Mouse (Mus musculus) CH12.LX (cell line): ENCODE measurements around the gene Gramd1b. TPM values are rescaled to one million over a fixed set of nuclear protein-coding genes. Genes with fewer than 3 reads are reported as not detected.

Experiments used
- DNase-seq: peaks from one replicate; pipeline ENCODE4 v3.0.0-alpha.2; 2013; ENCODE audit errors: extremely low read depth
- H3K27ac ChIP-seq: 2 replicates; pipeline ENCODE4 v1.5.1; 2012; ENCODE audit warnings: low read depth, mild to moderate bottlenecking, control low read depth, moderate library complexity; ENCODE audit not compliant: insufficient read depth
- H3K27me3 ChIP-seq: replicated peaks from 2 replicates; pipeline ENCODE3; 2012; ENCODE audit warnings: inconsistent platforms
- H3K36me3 ChIP-seq, 2 experiments: replicated peaks in 1 of 2; 2 replicates each; pipeline versions ENCODE3 to v1.6.1; 2012; ENCODE audit warnings: inconsistent platforms in 1 of 2, low read length in 1 of 2, mild to moderate bottlenecking in 1 of 2, mixed read lengths in 1 of 2, moderate library complexity in 1 of 2; ENCODE audit not compliant: control insufficient read depth in 1 of 2, insufficient read depth in 1 of 2
- H3K4me1 ChIP-seq, 2 experiments: 2 replicates each; pipeline ENCODE4 v1.6.1; 2012; ENCODE audit warnings: inconsistent platforms in 1 of 2, moderate library complexity in 1 of 2; ENCODE audit not compliant: insufficient read depth in 2 of 2, control insufficient read depth in 1 of 2
- H3K4me2 ChIP-seq: 2 replicates; pipeline ENCODE4 v1.6.1; 2012; ENCODE audit warnings: low read depth, mild to moderate bottlenecking, control low read depth; ENCODE audit not compliant: poor library complexity, insufficient read depth, severe bottlenecking
- H3K4me3 ChIP-seq, 3 experiments: fragments of 150-350 bp in 1 of 3; sonication (generic) in 1 of 3; replicated peaks in 1 of 3; 2 replicates each; pipeline versions ENCODE3 to v1.5.1; 2011 to 2012; ENCODE audit warnings: low read depth in 2 of 3, low read length in 2 of 3, mild to moderate bottlenecking in 2 of 3, moderate library complexity in 2 of 3, control low read depth in 1 of 3, improper control_type of control experiment in 1 of 3, inconsistent platforms in 1 of 3, mixed read lengths in 1 of 3; ENCODE audit not compliant: poor library complexity in 1 of 3
- H3K79me2 ChIP-seq: replicated peaks from 2 replicates; pipeline ENCODE4 v1.6.1; 2012; ENCODE audit warnings: mild to moderate bottlenecking, moderate library complexity; ENCODE audit not compliant: control insufficient read depth, poor library complexity, insufficient read depth, severe bottlenecking; ENCODE audit errors: extremely low read depth
- H3K9ac ChIP-seq: 2 replicates; pipeline ENCODE4 v1.6.1; 2012; ENCODE audit warnings: low read depth, mild to moderate bottlenecking, control low read depth, moderate library complexity; ENCODE audit not compliant: insufficient read depth
- H3K9me3 ChIP-seq: replicated peaks from 2 replicates; pipeline ENCODE3; 2012; ENCODE audit warnings: low read length, inconsistent platforms, mixed read lengths
- CTCF ChIP-seq, 2 experiments: IDR thresholded peaks in 1 of 2; conservative IDR thresholded peaks in 1 of 2; 2 replicates each; pipeline ENCODE4 v1.5.1; 2011 to 2012; ENCODE audit warnings: low read depth in 2 of 2, low read length in 2 of 2, improper control_type of control experiment in 1 of 2, inconsistent platforms in 1 of 2, mild to moderate bottlenecking in 1 of 2, moderate library complexity in 1 of 2
- E2F4 ChIP-seq: IDR thresholded peaks from 2 replicates; pipeline ENCODE4 v1.6.1; 2011; ENCODE audit warnings: low read depth, low read length, improper control_type of control experiment; ENCODE audit not compliant: insufficient replicate concordance
- ELF1 ChIP-seq: IDR thresholded peaks from 2 replicates; pipeline ENCODE4 v1.6.1; 2014; ENCODE audit warnings: low read depth, mild to moderate bottlenecking, inconsistent platforms, low read length, improper control_type of control experiment
- EP300 ChIP-seq: IDR thresholded peaks from 2 replicates; pipeline ENCODE4 v1.6.1; 2011; ENCODE audit warnings: low read length, improper control_type of control experiment
- IRF4 ChIP-seq: IDR thresholded peaks from 2 replicates; pipeline ENCODE4 v1.6.1; 2014; ENCODE audit warnings: low read depth, mild to moderate bottlenecking, inconsistent platforms, low read length, improper control_type of control experiment
- JUN ChIP-seq: IDR thresholded peaks from 2 replicates; pipeline ENCODE4 v1.6.1; 2011; ENCODE audit warnings: low read depth, mild to moderate bottlenecking, low read length, improper control_type of control experiment, moderate library complexity; ENCODE audit not compliant: insufficient read depth
- JUND ChIP-seq: conservative IDR thresholded peaks from 2 replicates; pipeline ENCODE4 v1.6.1; 2011; ENCODE audit warnings: low read depth, low read length, improper control_type of control experiment
- KAT2A ChIP-seq: IDR thresholded peaks from 2 replicates; pipeline ENCODE4 v1.6.1; 2012; ENCODE audit warnings: low read length, improper control_type of control experiment, inconsistent platforms; ENCODE audit not compliant: insufficient replicate concordance
- MAFK ChIP-seq: IDR thresholded peaks from 2 replicates; pipeline ENCODE4 v1.6.1; 2011; ENCODE audit warnings: low read length, improper control_type of control experiment; ENCODE audit not compliant: insufficient replicate concordance
- MAX ChIP-seq: IDR thresholded peaks from 2 replicates; pipeline ENCODE4 v1.6.1; 2011; ENCODE audit warnings: low read length, improper control_type of control experiment
- MAZ ChIP-seq: IDR thresholded peaks from 2 replicates; pipeline ENCODE4 v1.6.1; 2012; ENCODE audit warnings: low read depth, mild to moderate bottlenecking, inconsistent platforms, low read length, improper control_type of control experiment, moderate library complexity
- NRF1 ChIP-seq: IDR thresholded peaks from 2 replicates; pipeline ENCODE4 v1.6.1; 2014; ENCODE audit warnings: low read depth, mild to moderate bottlenecking, inconsistent platforms, low read length, improper control_type of control experiment, moderate library complexity
- PAX5 ChIP-seq: IDR thresholded peaks from 2 replicates; pipeline ENCODE4 v1.6.1; 2012; ENCODE audit warnings: low read length, inconsistent platforms, mixed read lengths
- POLR2AphosphoS2 ChIP-seq: IDR thresholded peaks from 2 replicates; pipeline ENCODE4 v1.6.1; 2011; ENCODE audit warnings: low read depth, low read length, improper control_type of control experiment
- SMC3 ChIP-seq: IDR thresholded peaks from 2 replicates; pipeline ENCODE4 v1.6.1; 2011; ENCODE audit warnings: low read depth, low read length, improper control_type of control experiment
- TBP ChIP-seq: conservative IDR thresholded peaks from 2 replicates; pipeline ENCODE4 v1.6.1; 2011; ENCODE audit warnings: low read depth, low read length, improper control_type of control experiment
- TCF12 ChIP-seq: IDR thresholded peaks from 2 replicates; pipeline ENCODE4 v1.6.1; 2014; ENCODE audit warnings: low read depth, mild to moderate bottlenecking, inconsistent platforms, low read length, improper control_type of control experiment
- UBTF ChIP-seq: IDR thresholded peaks from 2 replicates; pipeline ENCODE4 v1.6.1; 2012; ENCODE audit warnings: low read depth, mild to moderate bottlenecking, inconsistent platforms, low read length, improper control_type of control experiment, moderate library complexity
- USF1 ChIP-seq: IDR thresholded peaks from 2 replicates; pipeline ENCODE4 v1.6.1; 2014; ENCODE audit warnings: low read depth, mild to moderate bottlenecking, inconsistent platforms, low read length, improper control_type of control experiment
- ZKSCAN1 ChIP-seq: IDR thresholded peaks from 2 replicates; pipeline ENCODE4 v1.6.1; 2012; ENCODE audit warnings: low read depth, inconsistent platforms, low read length, improper control_type of control experiment, borderline replicate concordance
- dilution Hi-C: fragments of 300-500 bp; cut with MboI; formaldehyde crosslinking; loops from 2 replicates; pipeline ENCODE4 v1.14.3; 2020; ENCODE audit warnings: low sequenced_read_pairs; ENCODE audit not compliant: extremely low pct_unique_long_range_greater_than_20kb, extremely low pct_ligation_motif_present
- in situ Hi-C: fragments of 300-500 bp; cut with MboI; formaldehyde crosslinking; loops from 3 replicates; pipeline ENCODE4 v1.14.3; 2019; ENCODE audit warnings: low sequenced_read_pairs, low pct_ligation_motif_present, low pct_unique_long_range_greater_than_20kb, mixed read lengths
- polyA plus RNA-seq: library from polyadenylated mRNA; unstranded; fragments of >175 nt; gene quantifications from 2 replicates; pipeline ENCODE4 v1.2.1, GENCODE M21; 2012; ENCODE audit warnings: low read depth; ENCODE audit not compliant: insufficient read length
- total RNA-seq, 2 experiments: library from RNA; depleted of rRNA; stranded (reverse); fragments of 300-350 nt in 1 of 2; fragments of >200 nt in 1 of 2; gene quantifications; 2 replicates each; pipeline ENCODE4 v1.2.3; 2012 to 2014

Gene Gramd1b
- total and polyA plus RNA-seq, 3 experiments = 13.3 to 40.8 (median 16.7) TPM

DNA sequence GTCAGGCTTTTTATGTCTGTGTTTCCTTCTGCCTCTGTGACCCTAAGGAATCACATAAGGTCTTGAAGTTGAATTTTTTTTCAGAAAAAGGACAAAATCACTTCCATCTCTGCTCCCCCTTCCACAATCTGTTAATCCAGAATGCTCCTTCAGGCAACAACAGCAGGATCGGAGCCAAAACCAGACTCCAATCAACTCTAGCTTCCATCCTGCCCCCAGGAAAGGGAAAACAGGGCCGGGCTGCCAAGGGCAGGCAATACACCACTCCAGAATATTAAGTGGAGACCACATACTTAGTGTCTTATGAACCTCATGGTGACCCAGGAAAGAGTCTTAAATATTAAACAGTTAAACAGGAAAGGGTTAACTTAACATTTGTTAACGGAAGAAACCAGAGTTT, 148.7 kb downstream of the Gramd1b start:
- TF ChIP-seq MAFK = no peak
- no peak for TF ChIP-seq SMC3
- TF ChIP-seq, all 38 proteins: peak for 0
- Histone ChIP-seq H3K9me3 (peaks cover 2% of the 10 kb centered on the region), H3K79me2 (no peaks in the 10 kb centered on the region; the same call in 1 of the 2 replicates), H3K9ac (no peak overlapping the region), H3K4me2 (no peak overlapping the region), H3K36me3 (peaks cover 0 to 42% of the 10 kb centered on the region in 2 experiments), H3K27ac (no peak overlapping the region), H3K4me3 (no peak overlapping the region), H3K27me3 (no peaks in the 10 kb centered on the region), H3K4me1 (peaks cover 3 to 16% of the 10 kb centered on the region in 2 experiments; a peak in 3 of 4 replicates)
- in situ Hi-C loops (no loop called here), dilution Hi-C loops (no loop called here)
- no peak for DNase-seq

DNA sequence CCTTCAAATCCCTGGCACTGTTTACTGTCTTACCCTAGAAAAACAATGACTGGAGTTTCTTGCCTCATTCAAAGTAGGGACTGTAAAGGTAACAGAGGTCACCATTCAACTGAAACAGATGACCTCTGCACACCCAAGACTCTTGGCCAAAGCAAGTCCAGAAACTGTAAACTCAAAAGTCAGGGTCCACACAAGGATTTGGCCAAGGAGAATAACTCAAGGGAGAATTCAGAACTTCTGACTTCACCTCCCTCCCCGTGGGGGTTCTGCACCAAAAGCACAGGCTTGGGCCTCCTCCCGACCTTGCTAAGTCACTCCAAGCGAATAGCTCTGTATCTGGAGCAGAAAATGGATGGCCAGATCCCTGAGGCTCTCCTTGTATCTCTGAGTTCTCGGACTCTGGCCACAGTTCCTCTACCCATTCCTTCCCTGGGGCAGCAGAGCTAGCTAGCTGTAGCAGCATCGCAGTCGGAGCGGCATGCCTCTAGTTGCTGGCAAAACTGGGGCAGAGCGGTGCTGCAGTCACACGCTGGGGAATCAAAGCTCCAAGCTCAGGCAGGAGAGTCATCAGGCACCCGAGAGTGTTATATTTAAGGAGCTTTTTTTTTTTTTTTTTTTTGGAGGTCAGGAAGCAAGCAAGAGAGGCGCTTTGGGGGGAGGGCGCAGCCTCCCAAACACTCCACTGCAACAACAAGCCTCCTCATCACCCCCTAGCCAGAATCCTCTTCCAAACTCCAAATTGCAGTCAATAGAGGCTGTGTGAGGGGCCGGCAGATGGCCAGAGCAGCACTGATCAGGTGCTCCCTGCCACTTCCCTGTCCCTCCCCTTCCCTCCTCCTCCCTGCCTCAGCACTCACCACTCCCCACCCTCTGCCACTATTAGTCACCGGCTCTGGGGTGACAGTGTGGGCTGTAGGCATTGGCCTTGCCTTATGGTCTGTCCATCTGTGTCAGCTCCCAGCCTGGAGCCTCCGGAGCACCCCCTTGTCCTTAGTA, 149.5 kb downstream of the Gramd1b start:
- Histone ChIP-seq H3K27me3 (no peaks in the 10 kb centered on the region), H3K79me2 (no peaks in the 10 kb centered on the region; the same call in 1 of the 2 replicates), H3K36me3 (peaks cover 0 to 43% of the 10 kb centered on the region in 2 experiments), H3K4me1 (peaks cover 3 to 16% of the 10 kb centered on the region in 2 experiments; a peak in 3 of 4 replicates), H3K9me3 (peaks cover 2% of the 10 kb centered on the region), H3K4me3 (no peak overlapping the region), H3K27ac (no peak overlapping the region), H3K9ac (no peak overlapping the region), H3K4me2 (no peak overlapping the region)
- in situ Hi-C loops (no loop called here), dilution Hi-C loops (no loop called here)
- peak; percentile 9 for DNase-seq
- TF ChIP-seq MAZ (no peak), JUND (no peak), USF1 (no peak), TBP (no peak), KAT2A (no peak), UBTF (no peak), E2F4 (no peak), TCF12 (no peak), SMC3 (no peak), EP300 (no peak), IRF4 (no peak), PAX5 (no peak), JUN (no peak), CTCF (conservative IDR thresholded peaks at IDR 0.05 in 1 of 2, IDR thresholded peaks at IDR 0.05 in 1 of 2; ENCODE audit: low read depth in 2 of 2, low read length in 2 of 2) (no peak), NRF1 (no peak), MAX (no peak), ZKSCAN1 (no peak), POLR2AphosphoS2 (no peak), ELF1 (no peak)
